Mouse (Mus musculus): ENCODE data around the gene Rgs12. TPM values are rescaled to one million over a fixed set of nuclear protein-coding genes. Genes with fewer than 3 reads are reported as not detected.

Rgs12 gene
- total RNA-seq, 2 experiments from 2014 or later: 16.0 to 19.6 TPM

DNA sequence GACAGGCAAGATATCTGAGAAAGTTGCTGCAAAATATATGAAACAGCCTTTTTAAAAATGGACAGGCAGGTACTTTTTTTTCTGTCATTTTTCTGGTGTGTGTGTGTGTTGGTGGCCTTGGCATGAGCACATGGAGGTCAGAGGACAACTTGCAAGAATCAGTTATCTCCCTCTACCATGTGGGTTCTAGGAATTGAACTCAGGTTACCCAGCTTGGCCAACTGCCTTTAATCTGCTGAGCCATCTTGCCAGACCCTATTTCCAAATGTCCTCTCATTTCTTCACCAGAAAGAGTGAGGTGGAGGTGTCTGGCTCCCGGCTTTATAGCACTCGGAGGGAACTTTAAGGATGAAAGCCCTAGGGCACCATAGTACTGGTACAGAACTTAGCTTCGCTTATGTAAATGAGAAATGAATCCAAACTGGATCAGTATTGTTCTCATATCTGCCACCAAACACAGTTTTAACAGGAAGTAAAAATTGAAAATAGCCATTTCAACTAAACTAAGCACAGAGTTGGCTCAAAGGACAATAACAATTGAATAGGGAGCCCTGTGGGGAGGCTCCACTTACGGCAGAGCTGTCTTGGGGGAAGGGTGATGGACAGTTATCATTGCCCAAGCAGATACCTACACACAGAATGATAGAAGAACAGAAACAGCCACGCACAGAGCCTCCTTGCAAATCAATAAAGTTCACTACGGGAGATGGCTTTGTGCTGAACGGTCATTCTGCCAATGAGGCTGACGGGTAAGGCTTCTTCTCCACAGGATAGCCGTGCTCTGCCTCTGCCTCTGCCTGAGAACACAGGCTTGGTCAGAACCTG lies 18.9 kb upstream of the Rgs12 start:
- no peak for ATAC-seq (replicated peaks; ENCODE audit: poor library complexity, severe bottlenecking)

DNA sequence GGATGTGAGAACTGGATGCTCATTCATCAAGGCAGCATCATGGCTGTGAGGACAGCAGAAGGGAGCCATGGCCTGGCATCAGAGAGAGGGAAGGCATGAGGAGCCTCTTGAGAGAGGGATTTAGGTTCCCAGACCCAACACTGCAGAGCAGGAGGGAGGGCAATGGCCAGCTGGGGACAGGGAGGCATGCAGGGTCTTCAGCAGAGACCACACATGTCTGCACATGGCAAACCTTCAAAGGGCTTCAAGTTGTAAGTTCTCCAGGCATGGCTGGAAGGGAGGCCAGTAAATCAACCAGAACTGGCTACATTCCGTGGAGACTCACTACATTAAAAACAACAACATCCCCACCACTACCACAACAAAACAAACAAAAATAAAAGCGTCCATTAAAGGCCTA lies 18.2 kb upstream of the Rgs12 start:
- no peak for ATAC-seq (replicated peaks; ENCODE audit: poor library complexity, severe bottlenecking)

DNA sequence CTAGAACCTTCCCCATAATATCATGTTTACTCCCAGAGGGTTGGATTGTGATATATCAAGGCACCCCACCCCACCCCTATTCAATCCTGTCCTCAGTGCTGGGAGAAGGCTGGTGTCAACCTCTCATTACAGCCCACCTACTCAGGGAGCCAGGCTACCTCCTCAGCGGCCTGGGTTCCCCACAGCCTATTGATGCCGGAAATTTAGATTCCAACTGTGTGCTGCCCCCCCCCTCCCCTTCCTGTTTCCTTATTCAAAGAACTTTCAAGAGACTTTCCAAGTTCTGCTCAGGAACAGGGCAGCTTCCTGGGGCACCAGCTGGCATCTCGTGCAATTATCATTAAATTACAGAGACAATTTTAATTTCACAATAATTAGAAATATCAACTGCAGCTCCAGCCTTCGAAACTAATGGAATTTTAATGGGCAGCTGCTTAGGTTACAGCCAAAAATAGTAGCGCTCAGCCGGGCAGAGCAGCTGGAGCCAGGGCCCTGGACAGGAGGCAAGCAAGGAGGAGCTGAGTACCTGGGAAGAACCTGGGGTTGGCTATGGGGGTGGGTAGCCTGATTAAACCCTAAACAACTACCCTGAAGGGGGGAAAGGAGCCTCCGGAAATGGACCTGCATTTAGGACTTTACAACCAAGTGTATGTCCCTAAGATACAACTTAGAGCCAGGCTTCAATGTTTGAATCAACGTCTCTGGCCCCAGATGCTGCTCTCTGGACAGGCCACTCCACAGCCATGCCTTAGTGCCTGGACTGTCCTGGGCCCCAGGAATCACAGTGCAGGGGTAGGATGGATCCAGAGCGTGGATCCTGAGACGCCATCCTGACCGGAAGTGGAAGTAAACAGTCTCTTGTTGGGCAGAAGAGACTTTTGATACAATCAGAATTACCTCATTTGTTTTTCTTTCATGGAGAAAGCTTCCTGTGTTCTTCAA lies 17.5 kb upstream of the Rgs12 start:
- ATAC-seq (replicated peaks; ENCODE audit: poor library complexity, severe bottlenecking): no peak; the same call in 1 of the 2 replicates

DNA sequence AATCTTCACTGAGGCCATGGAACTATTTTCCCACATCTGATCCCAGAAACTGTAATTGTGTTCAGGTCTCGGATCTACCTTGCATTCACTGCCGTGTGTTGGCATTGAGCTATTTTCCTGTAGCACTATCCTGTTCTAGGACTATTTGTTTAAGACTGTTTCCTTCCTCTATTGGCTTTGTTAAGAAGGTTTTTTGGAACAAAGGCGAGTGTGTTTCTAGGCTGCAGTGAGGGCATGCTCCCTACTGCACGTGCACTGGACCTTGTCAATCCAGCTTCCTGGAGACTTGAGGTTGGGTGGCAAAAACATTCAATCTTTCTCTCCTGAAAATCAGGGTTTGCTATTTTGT lies 16.8 kb upstream of the Rgs12 start:
- no peak for ATAC-seq (replicated peaks; ENCODE audit: poor library complexity, severe bottlenecking)

DNA sequence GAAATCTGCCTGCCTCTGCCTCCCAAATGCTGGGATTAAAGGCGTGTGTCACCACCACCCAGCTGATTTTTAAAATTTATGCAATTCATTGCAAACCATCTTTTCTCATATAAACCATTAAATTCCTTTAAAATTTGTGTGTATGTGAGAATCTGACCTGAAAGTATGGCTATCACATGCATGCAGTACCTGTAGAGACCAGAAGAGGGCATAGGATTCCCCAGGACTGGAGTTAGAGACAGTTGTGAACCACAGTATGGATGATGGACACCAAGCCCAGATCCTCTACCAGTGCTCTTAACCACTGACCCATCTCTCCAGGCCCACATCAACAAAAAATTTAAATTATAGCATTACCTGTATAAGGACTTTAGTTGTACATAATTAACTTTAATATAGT lies 15.8 kb upstream of the Rgs12 start:
- ATAC-seq (replicated peaks; ENCODE audit: poor library complexity, severe bottlenecking): 0 out of 2 replicates have a peak, but pooled peaks have one; percentile 40

DNA sequence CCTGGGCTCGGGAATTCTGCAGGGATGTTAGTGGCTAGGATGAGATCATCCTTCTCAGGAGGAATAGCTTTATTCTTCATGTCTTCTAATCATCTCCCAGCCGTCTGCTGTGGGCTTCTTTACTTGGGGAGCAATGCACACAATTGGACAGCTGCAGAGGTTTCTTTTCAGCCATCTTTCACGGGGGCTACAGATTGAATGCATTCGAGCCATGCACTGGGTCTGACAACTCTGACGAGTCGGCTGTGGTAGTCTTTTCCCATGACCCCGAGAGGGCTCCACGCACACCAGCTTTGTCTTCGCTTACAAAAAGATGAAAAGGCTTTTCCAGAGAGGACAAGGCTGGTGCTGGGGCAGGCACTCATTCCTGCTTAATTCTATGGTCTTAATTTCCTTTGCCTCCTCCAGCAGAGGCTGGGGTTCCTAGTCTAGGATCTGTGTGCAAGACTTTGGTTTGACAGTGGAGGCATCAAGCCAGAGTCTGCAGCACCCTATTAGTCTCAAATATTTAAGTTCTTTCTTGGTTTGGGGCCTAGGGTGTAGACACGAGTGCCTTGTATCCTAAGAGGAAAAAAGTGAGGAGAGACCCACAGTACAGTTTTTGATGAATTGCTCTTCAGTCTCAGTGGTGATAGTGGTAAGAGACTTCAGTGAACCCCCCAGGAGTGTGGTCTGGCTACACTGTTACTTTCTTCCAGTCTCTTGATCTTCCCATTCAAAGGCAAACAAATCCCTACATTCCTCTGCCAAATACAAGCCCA lies 7.4 kb upstream of the Rgs12 start:
- no peak for ATAC-seq (replicated peaks; ENCODE audit: poor library complexity, severe bottlenecking)

DNA sequence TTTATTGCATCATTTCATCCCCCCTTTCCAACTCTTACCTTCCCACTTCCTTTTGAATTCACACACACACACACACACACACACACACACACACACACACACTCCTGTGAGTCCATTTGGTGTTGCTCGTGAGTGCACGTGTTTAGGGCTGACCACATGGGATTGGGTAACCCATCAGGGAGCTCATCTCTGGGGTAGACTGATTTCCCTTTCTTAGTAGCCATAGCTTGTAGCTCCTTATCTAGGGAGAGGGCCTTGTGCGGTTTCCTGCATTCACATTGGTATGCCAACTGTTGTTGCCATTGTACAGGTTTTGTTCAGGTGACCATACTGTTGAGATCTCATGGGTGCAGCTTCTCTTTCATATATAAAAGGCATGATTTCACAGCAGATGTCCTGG lies 5.8 kb upstream of the Rgs12 start:
- ATAC-seq (replicated peaks; ENCODE audit: poor library complexity, severe bottlenecking): peak; percentile 92

DNA sequence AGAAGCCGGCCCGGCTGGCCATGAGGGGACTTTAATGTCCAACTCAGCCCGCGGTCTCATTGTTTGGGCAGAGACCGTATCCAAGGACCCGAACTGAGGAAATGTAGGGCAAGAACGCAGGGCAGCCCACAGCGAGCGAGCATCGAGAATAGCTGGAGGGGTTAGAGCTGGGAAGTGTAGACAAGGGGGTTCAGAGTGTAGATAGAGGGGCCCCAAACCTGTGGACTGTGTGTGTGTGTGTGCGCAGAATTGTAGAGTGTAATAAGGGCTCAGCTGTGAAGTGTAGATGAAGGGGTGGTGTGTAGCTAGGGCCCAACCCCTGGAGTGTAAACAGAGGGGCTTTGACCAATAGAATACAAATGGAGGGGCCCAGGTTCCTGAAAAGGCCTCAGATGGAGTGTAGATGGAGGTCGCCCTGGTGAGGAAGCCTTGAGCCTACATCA lies 545 bp downstream of the Rgs12 start:
- ATAC-seq (replicated peaks; ENCODE audit: poor library complexity, severe bottlenecking): no peak

DNA sequence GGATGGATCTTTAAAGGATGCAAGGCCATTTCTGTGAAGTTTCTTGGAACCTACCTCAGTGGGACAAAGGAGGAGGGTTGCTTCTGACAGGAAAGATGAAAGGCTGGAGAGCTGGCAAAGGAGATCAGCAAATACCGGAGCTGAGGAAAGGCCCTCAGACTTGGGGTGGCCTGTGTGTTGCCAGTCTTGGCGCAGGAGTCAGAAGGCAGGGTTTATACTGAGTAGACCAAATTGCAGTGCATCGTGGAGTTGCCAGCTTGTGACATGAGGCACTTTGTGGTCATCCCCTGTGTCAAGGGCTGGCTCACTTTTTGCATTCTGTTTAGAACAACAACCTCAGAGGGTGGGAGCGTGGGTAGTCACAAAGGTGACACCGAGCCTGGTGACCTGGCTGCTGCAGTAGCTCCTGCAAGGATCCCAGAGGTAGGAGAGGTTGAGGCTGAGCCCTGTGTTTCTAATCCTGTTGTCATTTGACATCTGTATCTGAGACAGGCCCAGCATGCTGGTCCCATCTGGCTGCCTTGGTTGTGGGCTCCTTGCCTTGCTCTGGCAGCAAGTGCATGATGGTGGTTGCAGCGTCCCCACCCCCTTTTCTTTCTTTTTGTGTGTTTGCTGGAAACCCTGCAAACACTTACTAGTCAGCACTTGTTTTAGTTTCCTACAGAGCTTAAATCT lies 1.4 kb downstream of the Rgs12 start:
- ATAC-seq (replicated peaks; ENCODE audit: poor library complexity, severe bottlenecking): no peak

DNA sequence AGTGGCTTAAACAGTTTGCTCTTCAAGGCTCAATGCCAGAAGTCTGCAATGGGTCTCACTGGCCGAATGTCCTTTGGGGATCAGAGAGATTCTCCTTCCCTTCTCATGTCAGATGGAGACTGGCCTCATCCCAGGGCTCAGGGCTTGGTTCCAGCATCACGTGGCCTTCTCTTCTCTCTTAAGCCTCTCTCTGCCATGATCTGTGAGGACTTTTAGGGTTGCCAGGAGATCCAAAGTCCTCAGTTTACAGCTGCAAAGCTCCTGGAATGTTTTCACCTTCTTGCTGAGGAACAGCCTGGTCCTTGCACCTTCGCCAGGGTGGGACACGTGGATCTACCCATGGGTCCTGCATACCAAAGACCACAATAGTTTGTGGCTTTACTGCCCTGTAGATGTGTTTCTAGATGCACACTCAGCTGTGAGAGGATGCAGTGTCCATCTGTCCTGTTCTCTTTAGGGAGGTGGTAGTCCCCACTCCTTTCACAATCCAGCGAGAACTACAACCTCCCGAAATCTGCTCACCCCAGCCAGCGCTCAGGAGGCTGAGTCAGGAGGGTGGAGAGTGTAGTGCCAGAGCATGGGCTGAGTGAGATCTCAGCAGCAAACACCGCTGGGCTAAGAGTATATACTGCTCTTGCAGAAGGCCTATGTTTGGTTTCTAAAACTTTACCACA lies 2.1 kb downstream of the Rgs12 start:
- ATAC-seq (replicated peaks; ENCODE audit: poor library complexity, severe bottlenecking): no peak

DNA sequence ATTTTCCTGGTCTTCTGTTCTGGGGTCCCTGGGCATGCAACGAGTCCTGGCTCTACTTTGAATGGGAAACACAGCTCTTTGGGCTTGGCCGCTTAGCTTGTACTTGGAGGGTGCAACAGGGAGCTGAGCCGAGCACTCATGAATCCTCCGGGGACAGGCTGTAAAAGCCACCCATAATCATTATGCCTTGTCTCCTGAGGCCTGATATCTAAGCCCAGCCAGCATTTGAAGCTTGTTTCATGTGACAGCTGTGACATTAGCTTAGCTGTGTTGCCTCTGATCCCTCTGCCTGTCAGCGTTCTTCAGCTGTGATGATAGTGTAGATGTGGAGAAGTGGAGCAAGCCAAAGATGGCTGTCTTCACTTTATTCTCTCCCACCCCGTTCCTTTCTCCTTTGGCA lies 5.3 kb downstream of the Rgs12 start:
- no peak for ATAC-seq (replicated peaks; ENCODE audit: poor library complexity, severe bottlenecking)

DNA sequence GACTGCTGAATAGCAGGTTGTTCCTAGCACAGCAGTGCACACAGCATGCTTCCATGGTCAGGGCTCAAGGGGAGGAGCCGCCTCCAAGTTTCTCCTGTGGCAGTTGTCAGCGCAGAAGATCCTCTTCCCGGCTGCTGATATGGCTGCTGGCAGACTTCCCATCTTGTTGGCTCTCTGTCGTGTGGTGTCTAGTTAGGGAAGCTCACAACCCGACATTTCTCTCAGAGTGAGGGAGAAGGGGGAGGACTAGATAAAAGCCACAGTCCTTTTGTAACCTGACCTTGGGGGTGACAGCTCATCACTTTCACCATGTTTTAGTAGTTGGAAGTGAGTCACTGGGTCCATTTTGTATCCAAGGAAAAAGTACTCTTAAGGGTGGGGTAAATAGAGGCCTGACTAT lies 6.4 kb downstream of the Rgs12 start:
- ATAC-seq (replicated peaks; ENCODE audit: poor library complexity, severe bottlenecking): peak; percentile 54

DNA sequence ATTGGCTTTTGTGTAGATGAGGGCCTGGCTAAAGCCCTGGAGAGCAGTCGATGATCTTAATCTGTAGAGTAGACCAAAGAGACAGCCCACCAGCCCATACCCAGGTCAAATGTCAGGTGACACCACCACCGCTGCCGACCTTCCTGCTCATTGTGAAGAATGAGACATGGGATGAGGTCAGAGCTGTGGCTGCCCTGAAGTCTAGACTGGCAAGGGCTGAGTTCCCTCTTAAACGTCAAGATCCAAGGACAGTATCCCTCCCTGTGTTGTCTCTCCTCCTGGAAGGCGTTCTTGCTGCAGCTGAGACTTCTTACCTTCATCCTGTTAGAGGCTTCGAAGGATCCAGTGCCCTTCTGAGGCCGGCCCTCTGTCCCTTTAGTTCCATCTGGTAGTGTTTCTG lies 6.9 kb downstream of the Rgs12 start:
- no peak for ATAC-seq (replicated peaks; ENCODE audit: poor library complexity, severe bottlenecking)

DNA sequence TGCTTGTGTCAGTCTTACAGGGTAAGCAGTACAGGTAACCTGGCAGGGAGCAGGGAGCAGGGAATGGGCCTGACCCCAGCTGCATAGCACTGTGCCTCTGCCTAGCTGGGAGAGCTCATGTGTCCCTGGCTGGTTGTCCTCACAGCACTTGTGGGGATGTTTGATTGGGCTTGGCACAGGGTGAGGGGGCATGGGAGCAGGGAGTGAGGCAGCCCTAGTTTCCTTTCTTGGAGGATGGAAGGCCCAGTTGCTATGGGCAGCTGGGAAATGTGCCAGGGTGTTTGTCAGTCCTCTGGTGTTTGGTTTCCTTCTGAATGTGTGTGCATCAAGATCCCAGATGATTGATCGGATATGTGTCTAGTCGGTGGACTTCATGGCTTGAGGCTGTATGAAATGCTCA lies 7.8 kb downstream of the Rgs12 start:
- no peak for ATAC-seq (replicated peaks; ENCODE audit: poor library complexity, severe bottlenecking)

DNA sequence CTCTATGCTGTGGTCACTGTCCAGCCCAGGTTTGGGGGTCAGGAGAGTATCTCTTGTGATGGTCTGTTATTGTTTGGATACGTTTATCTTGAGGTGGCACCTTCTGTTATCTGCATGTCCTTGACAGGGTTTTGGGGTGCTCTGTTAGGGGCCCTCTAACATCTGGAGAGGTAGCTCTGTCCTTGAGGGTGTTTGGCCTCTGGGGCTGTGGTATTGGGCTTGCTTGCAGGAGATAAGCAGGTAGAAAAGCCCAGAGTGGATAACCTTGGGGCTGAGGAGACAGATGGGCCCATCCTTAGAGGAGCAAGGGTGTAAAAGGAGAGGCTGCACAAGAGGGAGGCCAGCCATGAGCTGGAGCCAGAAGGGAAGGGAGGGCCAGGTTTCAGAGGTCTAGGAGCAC lies 10.8 kb downstream of the Rgs12 start:
- no peak for ATAC-seq (replicated peaks; ENCODE audit: poor library complexity, severe bottlenecking)

DNA sequence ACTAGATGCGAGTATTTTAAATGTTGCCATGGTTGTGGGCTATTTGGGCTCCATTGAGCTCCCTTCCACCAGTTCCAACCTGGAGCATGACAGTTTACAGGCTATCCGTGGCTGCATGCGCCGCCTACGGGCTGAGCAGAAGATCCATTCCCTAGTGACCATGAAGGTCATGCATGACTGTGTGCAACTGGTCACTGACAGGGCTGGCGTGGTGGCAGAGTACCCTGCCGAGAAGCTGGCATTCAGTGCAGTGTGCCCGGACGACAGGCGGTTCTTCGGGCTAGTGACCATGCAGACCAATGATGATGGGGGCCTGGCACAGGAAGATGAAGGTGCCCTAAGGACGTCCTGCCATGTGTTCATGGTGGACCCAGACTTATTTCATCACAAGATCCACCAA lies 16.3 kb downstream of the Rgs12 start:
- no peak for ATAC-seq (replicated peaks; ENCODE audit: poor library complexity, severe bottlenecking)

DNA sequence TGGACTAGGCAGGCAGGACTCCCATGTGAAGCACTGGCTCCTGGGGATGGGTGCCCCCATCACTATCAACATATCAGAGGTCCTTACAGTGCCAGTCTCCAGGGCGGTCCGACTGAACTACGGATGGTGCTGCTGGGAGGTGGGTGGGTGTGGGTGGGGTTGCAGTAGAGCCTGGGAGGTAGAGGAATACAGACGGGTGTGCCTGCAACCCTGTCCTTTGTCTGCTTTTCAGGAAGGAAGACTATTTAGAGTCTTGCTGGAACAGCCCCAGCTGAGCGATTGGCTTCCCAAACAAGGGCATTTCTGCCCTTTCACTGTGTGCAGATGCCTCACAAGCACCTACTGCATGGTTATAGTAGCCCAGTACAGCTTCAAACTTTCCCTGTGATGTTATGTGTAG lies 19.1 kb downstream of the Rgs12 start:
- no peak for ATAC-seq (replicated peaks; ENCODE audit: poor library complexity, severe bottlenecking)

DNA sequence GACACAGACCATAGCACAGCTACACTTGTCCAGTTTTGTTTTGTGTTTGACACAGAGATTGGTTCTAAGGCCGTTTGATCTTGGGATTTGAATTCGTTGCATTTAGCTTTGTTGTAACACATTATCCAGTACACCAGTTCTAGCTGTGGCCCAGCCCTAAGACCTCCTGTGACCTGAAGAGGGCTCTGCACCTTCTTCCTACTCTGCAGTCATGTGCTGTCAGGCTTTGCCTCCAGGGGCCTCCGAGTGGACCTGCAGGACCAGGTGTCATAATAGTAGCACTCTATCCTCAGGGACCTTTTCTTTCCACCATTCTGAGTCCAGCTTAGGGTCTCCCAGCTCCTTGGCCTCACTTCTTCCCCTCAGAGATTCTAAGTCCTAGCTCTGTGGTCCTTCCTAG lies 23.2 kb downstream of the Rgs12 start:
- ATAC-seq (replicated peaks; ENCODE audit: poor library complexity, severe bottlenecking): no peak

DNA sequence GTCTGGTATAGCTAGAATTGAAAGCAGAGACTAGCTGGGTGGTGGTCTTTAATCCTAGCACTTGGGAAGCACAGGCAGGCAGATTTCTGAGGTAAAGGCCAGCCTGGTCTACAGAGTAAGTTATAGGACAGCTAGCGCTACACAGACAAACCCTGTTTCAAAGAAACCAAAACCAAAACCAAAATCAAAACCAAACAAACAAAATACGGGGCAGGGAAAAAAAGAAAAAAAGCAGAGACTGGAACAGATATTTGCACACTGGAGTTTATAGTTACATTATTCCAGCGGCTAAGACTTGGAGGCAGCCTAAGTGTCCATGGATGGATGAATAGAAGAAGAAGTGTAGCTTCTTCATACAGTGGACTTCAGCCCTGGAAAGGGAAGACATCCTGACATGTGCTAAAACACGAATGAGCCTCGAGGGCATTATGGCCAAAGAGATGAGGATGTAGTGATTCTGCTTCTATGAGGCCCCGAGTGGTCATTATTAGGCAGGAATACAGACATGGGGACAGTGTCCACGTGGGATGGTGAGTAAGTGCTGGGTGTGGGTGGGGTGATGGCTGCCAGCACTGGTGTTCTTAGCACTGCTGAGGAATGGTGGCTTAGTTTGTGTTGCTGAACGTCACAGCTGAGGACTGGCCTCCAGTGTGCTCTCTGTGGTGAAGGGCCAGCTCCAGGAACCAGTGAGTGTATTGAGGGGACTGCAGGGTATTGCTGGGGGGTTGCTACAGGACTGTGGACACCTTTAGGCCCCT lies 24.5 kb downstream of the Rgs12 start:
- ATAC-seq (replicated peaks; ENCODE audit: poor library complexity, severe bottlenecking): no peak

All from granulocyte monocyte progenitor cell, adult 5-6 weeks (primary cell).